Mouse (Mus musculus): ENCODE data around the gene Npas3.

- TF ChIP-seq CTCF (IDR thresholded peaks at IDR 0.05; ENCODE audit: low read depth) (no peak), EP300 (optimal IDR thresholded peaks at IDR 0.05) (no peak)
Observed at GRCm38 (mm10) chr12:53467549-53467948, 219.1 kb downstream of the Npas3 start.

All from stomach, postnatal 0 days (tissue).